8 mouse cellular contexts compared by ENCODE assay signal in the genomic region with DNA sequence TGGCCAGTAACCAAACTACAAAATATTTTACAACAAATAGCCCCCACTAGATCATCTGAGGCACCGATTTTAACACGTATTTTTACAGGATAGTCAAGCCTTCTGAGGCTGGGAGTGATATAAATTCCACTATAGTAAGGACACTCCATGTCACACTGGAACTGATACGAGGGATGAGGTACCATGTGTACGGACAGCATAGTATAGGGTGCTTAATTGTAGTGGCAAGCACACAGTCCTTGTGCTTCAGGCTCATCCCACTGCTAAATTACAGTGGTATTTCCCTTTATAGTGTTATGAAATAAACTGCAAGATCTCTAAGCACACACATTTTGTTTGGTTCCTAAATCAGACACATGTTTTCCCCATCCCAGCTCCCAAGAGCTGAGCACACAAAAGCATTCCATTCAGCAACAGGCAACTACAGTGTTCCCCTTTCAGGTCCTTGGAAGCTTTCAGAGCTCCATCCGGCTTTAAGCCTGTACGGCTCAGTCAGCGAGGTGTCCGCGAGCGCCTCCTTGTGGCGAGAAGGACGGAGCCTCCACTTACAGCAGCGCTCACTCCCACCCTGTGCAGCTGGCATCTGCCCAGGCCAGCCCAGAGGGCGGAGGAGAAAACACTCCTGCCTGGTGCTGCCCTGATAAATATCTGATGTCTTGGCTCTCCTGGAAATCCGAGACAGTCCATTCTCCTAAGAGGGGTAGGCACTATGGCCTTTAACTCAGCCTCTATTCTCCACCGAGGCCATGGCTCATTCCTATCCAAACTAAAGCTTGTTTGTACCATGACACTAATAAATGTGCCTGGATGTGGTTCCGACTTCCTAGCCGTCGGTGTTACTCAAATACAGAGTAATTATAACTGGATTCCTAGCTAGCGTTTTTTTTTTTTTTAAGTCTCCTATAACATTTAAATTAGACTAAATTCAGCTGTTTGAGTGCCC.
DNase-seq lines count a peak whose midpoint lies in the region; ATAC-seq and TF ChIP-seq lines count a peak whose summit lies in the region.

No protein-coding gene starts in this region.

- H3K36me3 ChIP-seq in forebrain, embryonic 10.5 days (replicated peaks), result no peaks in the 10 kb centered on the region
- no peaks in the 10 kb centered on the region for H3K36me3 ChIP-seq in lung, postnatal 0 days (ENCODE audit: insufficient read depth, low read length)

- no peak overlapping the region for H3K9ac ChIP-seq in lung, postnatal 0 days (replicated peaks; ENCODE audit: low read depth)

- DNase-seq in ES-CJ7 (ENCODE audit: low read depth, low spot score), result peak; percentile 82
- peak; percentile 73 for DNase-seq in brain, embryonic 18.5 days (ENCODE audit: low read depth, low spot score)
- peak; percentile 85 for DNase-seq in forebrain, embryonic 10.5 days (ENCODE audit: extremely low spot score, low spot score)
- peak; percentile 79 for DNase-seq in layer of hippocampus, adult 9-11 months
- DNase-seq in lung, postnatal 0 days (ENCODE audit: low spot score), result peak; percentile 70
- DNase-seq in right cerebral cortex, adult 18-20 months, result peak; percentile 80

- peak; percentile 91 for TF ChIP-seq CTCF in lung, postnatal 0 days (IDR thresholded peaks at IDR 0.05)

- H3K27ac ChIP-seq in forebrain, embryonic 10.5 days, result peak overlapping the region; percentile 45
- H3K27ac ChIP-seq in lung, postnatal 0 days (ENCODE audit: low read length), result no peak overlapping the region

- no peak overlapping the region for H3K4me2 ChIP-seq in lung, postnatal 0 days (replicated peaks; ENCODE audit: low read depth, low read length)

- peak; percentile 56 to 87; a peak in 3 of 4 replicates for ATAC-seq in hematopoietic stem cell, adult 5-6 weeks (replicated peaks in 1 of 2; ENCODE audit: insufficient read depth in 1 of 2, low FRiP score in 2 of 2, low TSS enrichment in 1 of 2, low read depth in 1 of 2, poor library complexity in 2 of 2, severe bottlenecking in 2 of 2)
- peak; percentile 87 for ATAC-seq in lung, postnatal 0 days
- ATAC-seq in activated CD4-positive, CD25-positive, alpha-beta regulatory T cell, adult 4 months, result no peak

- TF ChIP-seq EP300 in lung, postnatal 0 days (IDR thresholded peaks at IDR 0.05), result no peak

- no peak overlapping the region for H3K4me3 ChIP-seq in forebrain, embryonic 10.5 days
- no peak overlapping the region for H3K4me3 ChIP-seq in lung, postnatal 0 days (ENCODE audit: low read depth, low read length)

- no peaks in the 10 kb centered on the region for H3K9me3 ChIP-seq in forebrain, embryonic 10.5 days
- no peaks in the 10 kb centered on the region for H3K9me3 ChIP-seq in lung, postnatal 0 days (ENCODE audit: low read length)

- 35% methylated on average over 20 of the region's 20 CpGs for WGBS in forebrain, embryonic 10.5 days
- WGBS in lung, postnatal 0 days, result 23% methylated on average over 20 of the region's 20 CpGs

- H3K4me1 ChIP-seq in forebrain, embryonic 10.5 days, result peaks cover 71% of the 10 kb centered on the region
- no peaks in the 10 kb centered on the region for H3K4me1 ChIP-seq in lung, postnatal 0 days (ENCODE audit: insufficient read depth, low read depth, low read length)

- H3K27me3 ChIP-seq in forebrain, embryonic 10.5 days (ENCODE audit: poor library complexity, severe bottlenecking), result peaks cover 46% of the 10 kb centered on the region
- H3K27me3 ChIP-seq in lung, postnatal 0 days (replicated peaks; ENCODE audit: insufficient read depth, low read length), result no peaks in the 10 kb centered on the region
